Mouse (Mus musculus) kidney, postnatal 0 days (tissue): ENCODE measurements at regions not wholly inside any gene's neighbourhood (a gene's known extent, or its start where the extent isn't known, plus 50 kb on each side); places are given as distances from the start of the nearest gene placed in this dataset.

Experiments
- ATAC-seq: fragments of 200-750 bp; cut with Nextera tagmentation; replicated peaks from 2 replicates; pipeline ENCODE4 v1.8.0; 2017; ENCODE audit warnings: low read depth, moderate number of reproducible peaks, moderate TSS enrichment, moderate library complexity; ENCODE audit not compliant: low FRiP score
- DNase-seq: peaks from one replicate; pipeline ENCODE4 v3.0.0-alpha.2; 2016; ENCODE audit warnings: low spot score
- H3K27ac ChIP-seq: fragments of 300-500 bp; sonication (generic); 2 replicates; pipeline ENCODE4 v1.5.1; 2014; ENCODE audit warnings: mild to moderate bottlenecking
- H3K27me3 ChIP-seq: fragments of 300-500 bp; sonication (generic); 2 replicates; pipeline ENCODE4 v1.6.1; 2014; ENCODE audit warnings: low read length, mixed read lengths; ENCODE audit not compliant: insufficient read depth
- H3K36me3 ChIP-seq: fragments of 300-500 bp; sonication (generic); 2 replicates; pipeline ENCODE4 v1.6.1; 2014; ENCODE audit warnings: low read length, mixed read lengths; ENCODE audit not compliant: insufficient read depth
- H3K4me1 ChIP-seq: fragments of 300-500 bp; sonication (generic); replicated peaks from 2 replicates; pipeline ENCODE4 v1.6.1; 2014; ENCODE audit warnings: antibody characterized with exemption, low read length, mixed read lengths; ENCODE audit not compliant: insufficient read depth
- H3K4me2 ChIP-seq: fragments of 300-500 bp; sonication (generic); 2 replicates; pipeline ENCODE4 v1.6.1; 2014; ENCODE audit warnings: mild to moderate bottlenecking, low read length, moderate library complexity, mixed read lengths
- H3K4me3 ChIP-seq: fragments of 300-500 bp; sonication (generic); replicated peaks from 2 replicates; pipeline ENCODE4 v1.5.1; 2014; ENCODE audit warnings: low read depth, low read length
- H3K9ac ChIP-seq: fragments of 300-500 bp; sonication (generic); 2 replicates; pipeline ENCODE4 v1.6.1; 2014; ENCODE audit warnings: low read depth, low read length
- H3K9me3 ChIP-seq: fragments of 300-500 bp; sonication (generic); replicated peaks from 2 replicates; pipeline ENCODE4 v1.6.1; 2016; ENCODE audit warnings: low read length, inconsistent platforms, mixed read lengths
- CTCF ChIP-seq: IDR thresholded peaks from 2 replicates; pipeline ENCODE4 v1.5.1; 2016; ENCODE audit warnings: antibody characterized with exemption, low read depth, mild to moderate bottlenecking, moderate library complexity
- WGBS: fragments of 180-500 bp; shearing (Covaris S2); extraction: QIAGEN DNeasy Blood & Tissue Kit; methylation state at CpG from one replicate; pipeline ENCODE4 v1.1.7; 2014; 5-methylcytosine and 5-hydroxymethylcytosine counted together

- no peaks in the 10 kb centered on the region for H3K27me3 ChIP-seq
- no peaks in the 10 kb centered on the region for H3K36me3 ChIP-seq
- H3K27ac ChIP-seq: no peak overlapping the region
- no peak overlapping the region for H3K9ac ChIP-seq
- no peaks in the 10 kb centered on the region for H3K9me3 ChIP-seq
- WGBS: 70% methylated on average over 2 of the region's 2 CpGs
- H3K4me2 ChIP-seq: no peak overlapping the region
- no peak for DNase-seq
- TF ChIP-seq CTCF: no peak
- H3K4me3 ChIP-seq: no peak overlapping the region
- no peak for ATAC-seq
- H3K4me1 ChIP-seq: no peaks in the 10 kb centered on the region
These were observed 322.3 kb upstream of the Ldb2 start for GRCm38 (mm10) chr5:45121751-45122280.

GRCm38 (mm10) chr5:45119757-45120156 is 320.3 kb upstream of the Ldb2 start:
- DNase-seq (no peak), ATAC-seq (no peak)
- WGBS: 96% methylated on average over 2 of the region's 2 CpGs
- no peaks in the 10 kb centered on the region for H3K36me3 ChIP-seq
- no peak overlapping the region for H3K27ac ChIP-seq
- H3K27me3 ChIP-seq: no peaks in the 10 kb centered on the region
- H3K9ac ChIP-seq: no peak overlapping the region
- no peak for TF ChIP-seq CTCF
- no peaks in the 10 kb centered on the region for H3K4me1 ChIP-seq
- no peak overlapping the region for H3K4me3 ChIP-seq
- no peaks in the 10 kb centered on the region for H3K9me3 ChIP-seq
- no peak overlapping the region for H3K4me2 ChIP-seq

DNA sequence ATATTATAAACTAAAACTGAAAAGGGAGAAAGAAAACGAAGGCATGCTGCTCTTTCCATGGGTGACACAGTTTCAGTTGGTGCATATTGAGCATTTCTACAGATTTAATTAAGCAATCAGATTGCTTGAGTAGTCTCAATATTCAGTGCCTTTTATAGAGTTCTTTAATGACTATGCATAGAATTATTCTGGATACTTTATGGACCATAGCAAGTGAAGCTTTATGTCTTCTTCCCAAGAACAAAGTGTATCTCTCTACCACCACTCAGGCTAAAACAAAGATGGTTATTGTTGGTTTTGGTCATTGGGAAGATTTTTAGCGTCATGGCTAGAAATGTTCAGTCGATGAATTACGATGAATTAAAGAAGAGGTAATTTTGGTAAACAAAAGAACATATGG is 311.8 kb upstream of the Ldb2 start:
- ATAC-seq (no peak), DNase-seq (no peak)
- Histone ChIP-seq H3K9ac (no peak overlapping the region), H3K4me2 (no peak overlapping the region), H3K27me3 (no peaks in the 10 kb centered on the region), H3K4me3 (no peak overlapping the region), H3K27ac (no peak overlapping the region), H3K36me3 (no peaks in the 10 kb centered on the region), H3K9me3 (no peaks in the 10 kb centered on the region), H3K4me1 (no peaks in the 10 kb centered on the region)
- WGBS: 68% methylated on average over 4 of the region's 4 CpGs
- no peak for TF ChIP-seq CTCF

GRCm38 (mm10) chr5:45110797-45111196 is 311.3 kb upstream of the Ldb2 start:
- no peak for TF ChIP-seq CTCF
- 34% methylated on average over 3 of the region's 3 CpGs for WGBS
- H3K27ac ChIP-seq: no peak overlapping the region
- no peaks in the 10 kb centered on the region for H3K27me3 ChIP-seq
- H3K4me2 ChIP-seq: no peak overlapping the region
- H3K4me3 ChIP-seq: no peak overlapping the region
- no peak overlapping the region for H3K9ac ChIP-seq
- H3K4me1 ChIP-seq: no peaks in the 10 kb centered on the region
- no peak for DNase-seq
- no peak for ATAC-seq
- H3K9me3 ChIP-seq: no peaks in the 10 kb centered on the region
- no peaks in the 10 kb centered on the region for H3K36me3 ChIP-seq

DNA sequence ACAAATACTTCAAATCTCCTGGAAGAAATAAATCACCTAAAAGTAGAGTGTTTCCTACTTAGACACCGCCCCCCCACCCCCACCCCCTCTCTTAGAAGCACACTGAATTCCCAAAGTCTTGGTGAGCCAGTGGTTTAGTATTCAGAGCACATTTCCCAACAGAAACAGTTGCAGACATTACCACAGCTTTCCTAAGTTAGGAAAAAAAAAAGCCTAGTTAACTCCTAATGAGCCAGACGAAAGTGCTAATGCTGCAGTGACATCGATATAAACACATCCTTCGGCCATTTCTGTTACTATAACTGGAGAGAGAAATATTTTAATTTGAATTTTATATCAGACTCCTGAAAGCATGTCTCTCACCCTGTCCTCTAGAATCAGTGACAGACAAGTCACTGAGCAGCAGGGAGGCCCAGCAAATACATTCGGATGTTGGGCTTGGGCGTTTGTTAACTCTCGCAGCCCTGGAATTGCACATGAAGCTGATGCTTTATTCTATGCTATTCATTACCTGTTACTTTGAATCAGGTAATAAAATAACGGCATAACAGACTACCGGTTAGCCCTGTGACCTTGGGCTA is 305.8 kb upstream of the Ldb2 start:
- 61% methylated on average over 9 of the region's 9 CpGs for WGBS
- TF ChIP-seq CTCF: no peak
- no peaks in the 10 kb centered on the region for H3K36me3 ChIP-seq
- no peaks in the 10 kb centered on the region for H3K9me3 ChIP-seq
- ATAC-seq (no peak), DNase-seq (no peak)
- H3K4me3 ChIP-seq: no peak overlapping the region
- H3K4me2 ChIP-seq: no peak overlapping the region
- H3K27me3 ChIP-seq: no peaks in the 10 kb centered on the region
- no peak overlapping the region for H3K27ac ChIP-seq
- no peaks in the 10 kb centered on the region for H3K4me1 ChIP-seq
- no peak overlapping the region for H3K9ac ChIP-seq

- Histone ChIP-seq H3K9me3 (no peaks in the 10 kb centered on the region), H3K4me3 (no peak overlapping the region), H3K4me1 (no peaks in the 10 kb centered on the region), H3K27ac (no peak overlapping the region), H3K27me3 (no peaks in the 10 kb centered on the region), H3K36me3 (no peaks in the 10 kb centered on the region), H3K9ac (no peak overlapping the region), H3K4me2 (no peak overlapping the region)
- WGBS: 80% methylated on average over 6 of the region's 6 CpGs
- ATAC-seq (no peak), DNase-seq (no peak)
- no peak for TF ChIP-seq CTCF
These were observed 304.4 kb upstream of the Ldb2 start for GRCm38 (mm10) chr5:45103763-45104428.

- no peak for TF ChIP-seq CTCF
- no peak overlapping the region for H3K4me3 ChIP-seq
- no peak for ATAC-seq
These were observed 303.2 kb upstream of the Ldb2 start for GRCm38 (mm10) chr5:45102661-45103060.

More at GRCm38 (mm10) chr5:45102661-45103060, 303.2 kb upstream of the Ldb2 start:
- H3K9ac ChIP-seq: no peak overlapping the region
- H3K4me1 ChIP-seq: no peaks in the 10 kb centered on the region
- no peak overlapping the region for H3K27ac ChIP-seq
- H3K27me3 ChIP-seq: no peaks in the 10 kb centered on the region
- WGBS: 15% methylated on average over 3 of the region's 3 CpGs
- H3K4me2 ChIP-seq: no peak overlapping the region; the same call in 1 of the 2 replicates
- H3K36me3 ChIP-seq: no peaks in the 10 kb centered on the region
- H3K9me3 ChIP-seq: no peaks in the 10 kb centered on the region
- DNase-seq: peak; percentile 63
